Mouse (Mus musculus) mature B cell (primary cell): Measurements from ENCODE around the gene Mier2.

Experiments used
- in situ Hi-C: fragments of 300-500 bp; cut with MboI; formaldehyde crosslinking; loops from 2 replicates; pipeline ENCODE4 v1.14.3; 2019

Gene Mier2

DNA sequence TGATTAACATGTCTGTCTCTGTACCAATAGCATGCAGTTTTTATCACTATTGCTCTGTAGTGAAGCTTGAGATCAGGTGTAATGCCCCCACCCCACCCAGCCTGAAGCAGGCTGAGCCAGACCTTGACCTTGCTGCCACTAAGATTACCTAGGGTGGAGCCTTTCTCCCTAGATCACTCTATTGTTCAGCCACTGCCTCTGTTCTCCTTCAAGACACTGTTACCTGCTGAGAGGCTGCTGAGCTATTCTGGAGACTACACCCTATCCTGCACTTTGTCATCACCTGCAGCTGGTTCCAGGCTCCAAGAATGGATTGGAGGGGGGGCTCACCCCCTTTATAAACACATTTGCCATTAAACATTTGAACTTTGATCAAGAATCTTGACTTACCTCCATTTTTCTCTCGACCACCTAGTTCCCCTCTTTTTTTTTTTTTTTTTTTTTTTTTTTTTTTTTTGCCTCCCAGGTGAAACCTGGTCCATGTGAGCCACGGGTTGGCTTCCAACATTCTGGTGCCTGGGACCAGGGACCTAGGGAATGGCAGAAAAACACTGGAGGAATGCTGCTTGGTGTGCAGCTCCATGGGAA, 58.2 kb downstream of the Mier2 start:
- in situ Hi-C loops = no loop called here

DNA sequence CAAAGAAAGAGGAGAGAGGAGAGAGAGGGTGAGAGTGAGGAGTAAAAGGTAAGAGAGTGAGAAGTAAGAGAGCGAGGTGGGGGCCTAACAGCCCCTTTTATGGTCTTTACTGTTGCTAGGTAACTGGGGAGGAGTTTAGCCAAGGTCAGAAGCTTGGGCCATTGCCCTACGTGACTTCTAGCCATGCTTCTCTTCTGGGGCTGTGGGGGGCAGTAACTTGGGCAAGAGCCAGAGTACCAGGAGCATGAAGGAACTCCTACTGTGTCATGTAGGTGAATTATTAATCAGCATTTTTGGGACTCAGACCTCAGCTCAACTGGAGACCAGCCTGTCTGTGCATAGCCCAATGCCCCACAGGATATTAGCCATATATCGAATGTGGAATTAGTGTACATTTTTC, 59.1 kb downstream of the Mier2 start:
- in situ Hi-C loops = no loop called here
